Mouse (Mus musculus): ENCODE data around the gene E2f4.

The E2f4 gene

DNA sequence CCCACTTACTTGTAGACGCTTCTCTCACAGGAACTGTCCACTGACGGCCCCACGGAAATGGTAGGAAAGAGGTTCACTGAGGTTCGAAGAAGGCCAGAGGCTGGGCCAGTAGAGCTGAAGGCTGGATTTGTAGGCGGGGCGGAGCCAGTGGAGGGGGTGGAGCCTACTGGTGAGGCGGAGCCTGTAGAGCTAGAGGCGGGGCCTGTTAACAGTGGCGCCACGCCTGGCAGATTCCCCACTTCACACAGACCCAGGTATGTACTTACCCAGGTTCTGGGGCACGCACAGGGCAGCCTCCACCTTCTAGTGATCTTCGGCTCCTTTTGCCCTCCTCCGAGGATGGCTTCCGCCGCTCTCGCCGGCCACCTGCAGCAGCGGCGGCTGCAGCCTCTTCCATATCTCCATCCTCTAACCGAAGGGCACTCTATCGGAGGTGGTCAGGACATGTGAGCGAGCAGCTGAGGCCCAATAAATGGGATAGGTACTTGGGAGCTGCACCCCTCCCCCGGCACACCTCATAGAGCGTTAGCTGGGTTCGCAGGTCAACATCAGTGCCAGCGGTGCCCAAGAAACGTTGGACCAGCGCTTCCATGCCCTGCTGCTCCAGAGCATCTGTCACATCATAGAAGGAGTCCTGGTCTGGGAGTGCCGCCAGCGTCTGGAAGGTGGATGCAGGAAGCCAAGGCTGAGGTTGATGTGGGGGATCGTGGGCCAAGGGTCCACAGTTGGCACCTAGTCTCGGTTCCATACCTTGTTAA lies 39.1 kb downstream of the E2f4 start:
- in situ Hi-C loops (cut with MboI; ENCODE audit: low pct_unique_long_range_greater_than_20kb in 1 of 2, low sequenced_read_pairs in 2 of 2, unreplicated experiment in 1 of 2): no loop called here

DNA sequence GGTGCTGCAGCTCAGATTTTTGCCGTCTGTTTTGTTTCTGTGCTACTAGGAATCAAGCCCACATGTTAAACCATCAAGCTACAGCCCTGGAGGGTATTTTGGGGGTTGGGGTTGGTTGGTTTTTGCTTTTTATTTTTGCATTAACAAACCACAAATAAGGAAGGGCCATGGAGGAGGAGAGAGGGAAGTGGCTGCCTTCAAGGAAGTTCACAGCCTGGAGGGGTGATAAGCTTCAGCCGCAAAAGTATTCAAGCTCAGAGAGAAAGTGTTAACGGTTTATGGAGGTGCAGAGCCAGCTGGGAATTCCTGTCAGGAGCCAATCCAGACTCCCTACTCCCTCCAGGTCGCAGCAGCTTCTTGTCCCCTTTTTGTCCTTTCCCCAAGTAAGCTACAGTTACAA lies 41.5 kb downstream of the E2f4 start:
- in situ Hi-C loops (cut with MboI; ENCODE audit: low pct_unique_long_range_greater_than_20kb in 1 of 2, low sequenced_read_pairs in 2 of 2, unreplicated experiment in 1 of 2): no loop called here

DNA sequence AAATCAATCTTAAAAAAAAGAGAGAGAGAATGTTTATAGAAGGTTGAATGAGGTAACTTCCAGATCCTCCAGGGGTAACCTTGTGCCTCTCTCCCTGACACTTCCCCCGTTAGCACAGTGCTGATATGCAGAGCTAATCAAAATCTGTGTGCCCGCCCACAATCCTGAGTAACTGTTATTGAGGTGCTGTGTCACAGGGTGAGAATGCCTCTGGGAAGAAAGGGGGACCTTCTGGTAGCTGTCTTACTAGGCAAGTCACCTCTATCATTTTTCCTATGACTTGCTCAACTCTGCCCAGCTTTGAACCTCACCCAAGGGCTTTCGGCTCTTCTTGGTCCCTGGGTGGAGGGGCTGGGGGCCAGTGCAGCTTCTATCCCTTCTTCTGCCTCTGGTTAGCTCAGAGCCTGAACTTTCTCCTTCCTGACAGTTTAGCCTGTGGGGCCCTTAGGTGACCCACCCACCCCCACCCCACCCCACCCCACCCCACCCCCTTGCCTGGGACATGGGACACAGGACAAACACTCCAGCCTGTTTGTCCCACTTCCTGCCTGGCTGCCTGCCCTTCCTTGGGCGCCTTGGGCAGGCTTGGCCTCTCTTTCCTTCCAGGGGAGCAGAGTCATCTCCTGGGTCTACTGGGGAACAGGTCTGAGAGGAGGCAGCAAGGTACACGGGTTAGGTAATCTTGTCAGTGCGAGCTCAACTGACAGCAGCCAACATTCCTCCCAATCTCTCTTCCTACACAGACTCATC lies 42.6 kb downstream of the E2f4 start:
- in situ Hi-C loops (cut with MboI; ENCODE audit: low pct_unique_long_range_greater_than_20kb in 1 of 2, low sequenced_read_pairs in 2 of 2, unreplicated experiment in 1 of 2): no loop called here

DNA sequence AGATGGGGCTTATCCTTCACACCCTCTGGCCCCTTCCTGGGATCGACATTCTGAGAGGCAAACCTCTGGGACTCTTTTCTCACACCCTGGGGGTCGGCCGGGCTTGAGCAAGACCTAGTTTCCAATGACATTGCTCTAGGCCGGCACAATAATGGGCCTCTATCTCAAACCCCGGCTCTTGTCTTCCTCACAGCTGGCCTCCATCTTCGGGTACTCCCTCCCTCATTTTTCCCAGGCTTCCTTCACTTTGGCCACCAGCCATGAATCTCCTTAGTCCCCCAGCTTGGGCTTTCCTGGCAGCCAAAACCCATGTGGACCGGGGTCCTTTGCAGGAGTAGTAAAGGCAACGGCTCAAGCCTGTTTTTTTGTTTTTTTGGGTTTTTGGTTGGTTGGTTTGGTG lies 43.9 kb downstream of the E2f4 start:
- in situ Hi-C loops (cut with MboI; ENCODE audit: low pct_unique_long_range_greater_than_20kb in 1 of 2, low sequenced_read_pairs in 2 of 2, unreplicated experiment in 1 of 2): no loop called here

DNA sequence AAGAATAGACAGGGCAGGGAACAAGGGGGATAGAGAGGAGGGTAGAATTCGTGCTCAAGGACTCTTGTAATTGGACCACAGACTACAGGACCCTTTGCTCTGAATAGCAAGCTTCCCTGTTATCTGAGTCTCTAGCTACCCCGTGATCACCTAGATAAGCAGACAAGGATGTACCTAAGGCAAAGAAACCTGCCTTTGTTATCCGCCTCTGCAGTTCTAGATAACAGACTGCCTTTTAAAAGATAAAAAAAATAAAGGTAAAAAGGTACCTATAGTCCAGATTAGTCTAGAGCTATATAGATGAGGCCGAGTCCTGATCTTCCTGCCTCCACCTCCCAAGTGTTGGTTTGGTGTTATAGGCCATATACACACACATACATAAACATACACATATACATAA lies 45.3 kb downstream of the E2f4 start:
- in situ Hi-C loops (cut with MboI; ENCODE audit: low pct_unique_long_range_greater_than_20kb in 1 of 2, low sequenced_read_pairs in 2 of 2, unreplicated experiment in 1 of 2): no loop called here

DNA sequence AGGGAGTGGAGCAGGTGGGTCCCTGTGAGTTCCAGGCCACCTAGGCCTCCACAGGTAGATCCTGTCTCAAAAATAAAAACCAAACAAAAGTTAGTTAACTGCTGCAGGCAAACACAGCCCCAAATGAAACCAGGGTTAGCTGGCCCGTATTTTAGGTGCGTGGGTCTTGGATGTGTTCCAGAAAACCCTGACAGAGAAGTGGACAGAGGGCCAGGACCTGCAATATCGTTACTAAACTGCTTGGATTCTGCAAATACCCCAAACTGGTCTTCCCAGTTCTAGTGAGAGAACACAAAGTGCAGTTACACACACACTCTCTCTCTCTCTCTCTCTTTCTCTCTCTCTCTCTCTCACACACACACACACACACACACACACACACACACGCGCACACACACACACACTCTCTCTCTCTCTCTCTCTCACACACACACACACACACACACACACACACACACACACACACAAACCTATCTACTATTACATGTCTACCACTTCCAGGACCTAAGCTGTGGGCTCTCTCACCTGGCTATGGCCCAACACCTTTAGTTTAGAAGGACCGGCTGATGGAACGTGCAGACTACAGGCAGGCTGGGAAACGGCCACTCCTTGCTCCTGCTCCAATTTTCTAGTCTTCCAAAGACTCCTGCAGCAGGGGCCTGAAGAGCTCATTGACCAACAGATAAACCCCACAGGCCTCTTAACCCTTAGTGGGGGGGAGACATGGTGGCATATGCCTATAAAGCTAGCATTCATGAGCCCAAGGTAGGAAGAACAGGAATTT lies 46.5 kb downstream of the E2f4 start:
- in situ Hi-C loops (cut with MboI; ENCODE audit: low pct_unique_long_range_greater_than_20kb in 1 of 2, low sequenced_read_pairs in 2 of 2, unreplicated experiment in 1 of 2): no loop called here

DNA sequence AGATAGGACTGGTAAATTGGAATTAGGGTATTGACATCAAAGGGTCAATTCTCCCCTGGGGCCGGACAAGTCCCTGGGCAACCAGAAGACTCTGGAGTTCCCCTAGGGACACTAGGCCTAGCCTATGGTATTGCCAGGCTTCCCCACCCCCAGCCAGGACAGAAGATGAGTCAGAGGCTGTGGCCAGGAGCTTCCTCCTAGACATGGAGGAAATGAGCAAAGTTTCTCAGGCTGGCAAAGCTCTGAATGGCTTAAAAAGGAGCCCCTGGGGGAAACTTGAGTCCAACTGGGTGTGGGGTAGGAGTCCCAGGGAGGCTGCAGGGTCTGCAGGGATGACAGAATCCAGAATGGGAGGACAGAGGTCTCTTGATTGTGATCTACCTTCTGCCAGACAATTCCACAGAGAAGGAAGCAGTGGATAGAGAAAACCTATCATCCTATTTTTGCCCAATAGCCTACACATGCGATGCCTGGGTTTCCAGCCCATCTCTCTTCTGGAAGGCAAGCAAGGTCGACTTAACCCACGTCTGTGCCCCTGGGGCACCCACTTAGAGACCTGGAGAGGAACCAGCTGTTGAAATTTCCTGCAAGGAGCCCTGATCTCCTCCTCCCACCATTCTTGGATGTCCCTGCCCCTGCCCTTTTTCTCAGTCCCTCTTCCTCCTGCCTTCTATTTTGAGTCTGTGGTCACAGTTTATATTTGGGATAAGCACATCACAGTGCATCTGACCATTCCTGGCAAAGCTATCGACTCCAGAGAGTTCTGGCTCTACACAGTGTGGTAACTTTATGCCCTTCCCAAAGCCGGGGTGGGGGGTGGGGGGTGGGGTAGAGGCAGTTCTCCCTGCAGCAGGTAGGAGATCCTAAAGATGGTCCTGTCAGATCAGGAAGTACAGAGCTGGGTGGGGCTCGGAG lies 47.9 kb downstream of the E2f4 start:
- in situ Hi-C loops (cut with MboI; ENCODE audit: low pct_unique_long_range_greater_than_20kb in 1 of 2, low sequenced_read_pairs in 2 of 2, unreplicated experiment in 1 of 2): no loop called here

DNA sequence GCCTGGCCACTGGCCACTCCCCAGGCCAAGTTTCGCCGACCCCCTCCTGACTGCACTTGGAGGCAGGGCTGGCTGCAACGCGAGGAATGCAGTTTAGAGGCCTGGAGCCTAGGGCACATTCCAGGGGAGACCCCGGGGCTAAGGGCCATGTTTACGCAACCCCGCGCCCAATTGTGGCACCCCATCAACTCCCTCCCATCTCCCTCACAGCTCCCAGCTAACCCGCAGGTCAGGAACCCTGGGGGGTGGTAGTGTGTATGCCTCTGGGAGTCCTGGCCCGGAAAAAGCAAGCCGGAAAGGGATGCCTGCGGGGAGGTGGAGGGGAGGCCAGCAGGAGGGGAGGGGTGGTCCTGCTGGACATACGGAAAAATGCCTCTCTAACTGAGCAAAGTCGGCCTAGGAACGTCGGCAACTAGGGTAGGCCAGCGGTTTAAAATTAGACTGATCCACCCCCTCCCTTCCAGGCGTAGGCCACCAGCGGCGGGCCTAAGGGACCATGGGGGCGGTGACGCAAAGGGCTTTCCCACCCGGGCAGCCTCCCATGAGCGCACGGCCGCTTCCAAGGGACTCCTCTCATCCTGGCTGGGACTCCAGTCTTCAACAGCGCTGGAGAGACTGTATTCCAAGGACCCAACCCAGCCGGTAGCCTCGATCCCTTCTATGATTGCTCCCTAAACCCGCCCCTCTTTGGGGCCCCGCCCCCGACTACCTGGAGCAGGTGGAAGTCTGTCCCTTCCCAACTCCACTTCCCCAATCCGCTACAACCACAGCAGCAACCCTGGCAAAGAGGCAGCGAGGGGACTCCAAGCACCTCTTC lies 49.4 kb downstream of the E2f4 start:
- in situ Hi-C loops (cut with MboI; ENCODE audit: low pct_unique_long_range_greater_than_20kb in 1 of 2, low sequenced_read_pairs in 2 of 2, unreplicated experiment in 1 of 2): no loop called here

DNA sequence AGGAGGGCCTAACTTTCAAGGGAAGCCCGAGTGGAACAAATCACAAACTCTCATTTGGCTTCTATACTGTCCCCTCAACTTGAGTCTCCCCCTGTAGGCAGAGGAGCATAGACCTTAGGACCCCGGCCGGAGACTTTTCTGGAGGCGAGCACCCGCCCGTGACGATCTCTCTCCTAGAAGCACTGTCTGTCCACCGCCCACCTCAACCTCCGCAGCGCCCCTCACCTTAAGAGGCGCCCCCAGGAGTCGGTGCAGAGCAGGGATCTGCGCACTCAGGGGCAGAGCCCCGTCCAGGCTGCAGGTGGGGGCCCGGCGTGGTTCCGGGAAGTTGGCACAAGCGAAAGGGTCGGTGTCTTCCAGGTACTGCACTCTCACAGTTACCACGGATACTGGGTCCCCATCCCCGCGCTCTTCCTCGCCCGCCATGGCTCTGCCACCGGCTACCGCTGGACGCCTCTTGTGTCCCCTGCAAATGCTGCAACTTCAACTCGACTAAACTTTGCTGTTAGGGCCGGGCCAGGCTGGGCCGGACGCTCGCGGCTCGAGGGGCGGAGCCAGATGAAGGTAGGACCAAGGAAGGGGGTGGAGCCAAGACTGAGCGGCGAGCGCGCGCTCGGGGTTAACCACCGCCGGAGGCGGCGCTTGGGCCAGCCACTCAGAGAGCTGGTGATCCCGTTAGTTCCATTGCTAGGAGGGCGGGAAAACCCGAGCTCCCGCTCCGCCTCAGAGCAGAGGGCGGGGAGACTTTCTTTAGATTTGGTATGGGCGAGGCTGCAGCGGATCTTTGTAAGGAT lies 50.2 kb downstream of the E2f4 start, which contains the start of gene Fhod1:
TSS of gene Fhod1 (minus strand) at position 526 of the 794 bp plus-strand sequence.
- in situ Hi-C loops (cut with MboI; ENCODE audit: low pct_unique_long_range_greater_than_20kb in 1 of 2, low sequenced_read_pairs in 2 of 2, unreplicated experiment in 1 of 2): no loop called here

DNA sequence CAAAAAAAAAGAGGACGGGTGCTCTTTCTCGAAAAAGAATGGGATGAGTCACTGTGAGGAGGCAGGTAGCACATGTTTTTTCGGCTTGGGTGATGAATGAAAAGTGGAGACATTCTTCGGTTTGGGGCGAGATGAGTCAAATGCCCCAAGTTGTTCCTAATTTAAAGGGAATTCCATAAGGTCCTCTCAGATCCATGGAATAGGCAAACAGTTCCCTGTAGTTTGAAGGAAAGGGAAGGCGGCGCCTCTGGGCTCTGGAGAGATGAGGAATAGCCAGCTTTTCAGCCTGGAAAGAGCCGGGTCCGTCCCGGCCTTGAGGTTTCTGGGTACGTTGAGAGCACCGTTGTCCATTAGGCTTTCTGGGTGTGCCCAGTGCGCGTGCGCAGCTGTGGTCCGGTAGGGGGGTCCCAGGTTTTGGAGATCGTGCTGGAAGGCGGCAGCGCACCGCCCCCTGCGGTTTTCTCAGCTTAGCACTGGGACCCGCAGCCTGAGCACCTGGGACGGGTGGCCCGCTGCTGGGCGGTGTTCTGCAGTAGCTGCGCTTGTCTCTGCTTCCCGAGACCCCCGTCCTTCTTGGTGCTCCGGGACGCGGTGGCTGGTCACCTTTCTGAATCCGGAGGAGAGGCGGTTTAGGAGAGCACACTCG lies 51.1 kb downstream of the E2f4 start, which contains the start of gene Slc9a5:
TSS of gene Slc9a5 (plus strand) at position 394 of the 646 bp plus-strand sequence.
- in situ Hi-C loops (cut with MboI; ENCODE audit: low pct_unique_long_range_greater_than_20kb in 1 of 2, low sequenced_read_pairs in 2 of 2, unreplicated experiment in 1 of 2): no loop called here

DNA sequence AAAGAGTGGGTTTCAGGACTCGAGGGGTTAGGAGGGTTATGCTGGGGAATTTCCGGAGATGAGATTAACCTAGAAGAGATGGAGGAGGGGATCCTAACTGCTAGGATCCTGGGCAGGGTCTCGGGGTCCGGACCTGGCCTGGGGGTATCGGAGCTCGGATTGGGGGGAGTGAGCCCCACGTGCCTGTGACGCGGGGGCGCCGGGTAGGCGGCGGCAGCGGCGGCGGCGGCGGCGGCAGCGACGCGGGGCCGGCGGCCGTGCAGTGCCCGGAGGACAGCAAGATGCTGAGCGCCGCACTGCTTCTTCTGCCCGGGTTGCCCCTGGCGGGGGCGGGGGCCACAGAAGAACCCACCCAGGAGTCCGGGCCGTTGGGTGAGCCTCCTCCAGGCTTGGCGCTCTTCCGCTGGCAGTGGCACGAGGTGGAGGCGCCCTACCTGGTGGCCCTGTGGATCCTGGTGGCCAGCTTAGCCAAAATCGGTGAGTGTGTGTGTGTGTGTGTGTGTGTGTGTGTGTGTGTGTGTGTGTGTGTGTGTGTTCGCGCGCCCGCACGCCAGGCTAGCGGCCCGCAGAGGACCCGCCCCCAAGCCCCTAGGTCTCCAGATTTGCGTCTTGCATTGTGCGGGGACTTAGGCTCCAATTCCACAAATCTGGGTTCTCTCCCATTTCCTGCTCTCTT lies 51.8 kb downstream of the E2f4 start:
- in situ Hi-C loops (cut with MboI; ENCODE audit: low pct_unique_long_range_greater_than_20kb in 1 of 2, low sequenced_read_pairs in 2 of 2, unreplicated experiment in 1 of 2): no loop called here

DNA sequence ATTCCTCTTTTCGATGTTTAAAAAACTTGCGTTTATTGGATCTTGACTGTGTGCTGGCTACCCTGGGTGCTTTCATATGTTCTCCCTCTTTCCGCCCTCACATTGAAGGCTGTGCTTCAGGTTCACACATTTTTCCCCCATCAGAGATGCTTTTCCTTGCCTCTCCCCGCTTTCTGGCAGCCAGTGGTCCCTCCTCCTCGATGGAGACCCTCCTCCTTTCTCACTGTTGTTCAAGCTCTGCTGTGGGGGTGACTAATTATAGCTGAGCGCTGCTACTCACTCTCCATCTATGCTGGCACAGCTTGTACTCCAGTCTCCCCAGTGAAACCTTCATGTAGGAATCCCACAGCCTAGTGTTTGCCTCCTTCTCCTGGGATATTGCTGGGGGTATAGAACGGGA lies 52.7 kb downstream of the E2f4 start:
- in situ Hi-C loops (cut with MboI; ENCODE audit: low pct_unique_long_range_greater_than_20kb in 1 of 2, low sequenced_read_pairs in 2 of 2, unreplicated experiment in 1 of 2): no loop called here

DNA sequence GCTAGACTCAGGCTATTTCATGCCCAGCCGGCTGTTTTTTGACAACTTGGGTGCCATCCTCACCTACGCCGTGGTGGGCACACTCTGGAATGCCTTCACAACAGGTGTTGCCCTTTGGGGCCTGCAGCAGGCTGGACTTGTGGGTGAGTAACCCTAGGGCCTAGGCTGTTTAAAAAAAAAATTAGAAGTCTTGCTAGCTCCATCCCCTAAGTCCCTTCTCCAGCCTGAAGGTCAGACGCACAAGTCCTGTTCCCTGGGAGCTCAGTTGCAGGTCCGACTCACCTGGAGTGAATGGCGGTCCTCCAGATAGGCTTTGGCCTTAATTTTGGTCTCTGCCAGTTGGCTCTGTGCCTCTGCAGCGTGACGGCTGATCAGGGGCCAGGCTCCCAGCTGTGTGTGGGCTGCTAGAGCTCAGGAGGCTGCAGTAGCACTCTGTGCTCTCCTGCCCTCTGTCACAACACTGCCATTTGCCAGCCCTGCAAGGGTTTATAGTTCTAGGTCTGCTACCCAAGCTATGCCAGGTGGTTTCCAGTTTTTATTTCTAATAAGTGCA lies 56.2 kb downstream of the E2f4 start:
- in situ Hi-C loops (cut with MboI; ENCODE audit: low pct_unique_long_range_greater_than_20kb in 1 of 2, low sequenced_read_pairs in 2 of 2, unreplicated experiment in 1 of 2): no loop called here

DNA sequence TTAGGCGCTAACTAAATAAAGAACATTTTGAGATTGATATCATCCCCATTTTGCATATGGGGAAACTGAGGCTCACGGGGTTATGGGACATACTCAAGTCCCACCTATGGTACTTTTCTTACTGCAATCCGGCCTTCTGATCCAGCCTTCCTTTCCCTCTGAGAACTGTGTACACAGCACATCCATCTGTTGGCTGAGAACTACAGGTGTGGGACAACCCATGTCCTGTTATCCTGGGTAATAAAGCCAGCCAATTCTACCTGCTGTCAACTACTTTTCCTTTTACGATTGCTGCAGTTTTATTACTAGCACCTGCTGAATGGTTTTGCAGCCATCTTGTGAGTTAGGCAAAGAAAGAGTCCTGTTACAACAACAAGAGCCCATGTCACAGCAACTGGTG lies 57.1 kb downstream of the E2f4 start:
- in situ Hi-C loops (cut with MboI; ENCODE audit: low pct_unique_long_range_greater_than_20kb in 1 of 2, low sequenced_read_pairs in 2 of 2, unreplicated experiment in 1 of 2): no loop called here
